Mouse (Mus musculus) thymus, postnatal 36 days (tissue): Measurements from ENCODE around the gene Cd300lg.

Experiments
- DNase-seq, 2 experiments: peaks; one replicate each; pipeline ENCODE4 v3.0.0; 2022; ENCODE audit warnings: mixed read lengths in 2 of 2

Gene Cd300lg

GRCm38 (mm10) chr11:102101219-102101618, 59.9 kb downstream of the Cd300lg start, which contains the start of gene Ppy:
Gene Ppy (minus strand): TSS chr11:102101319.
- no peak for DNase-seq

GRCm38 (mm10) chr11:102102485-102103258, 61.4 kb downstream of the Cd300lg start:
- peak; percentile 29 to 30 for DNase-seq
